Mouse (Mus musculus): ENCODE measurements around the gene Polr3f. TPM values are rescaled to one million over a fixed set of nuclear protein-coding genes. Genes with fewer than 3 reads are reported as not detected.

Gene Polr3f
- total RNA-seq (2021), result 10 to 100 TPM; 22.2 to 22.3 TPM
- long read RNA-seq, experiment 1, full-length matches to known transcripts, result 9 of 11 reads
- long read RNA-seq, experiment 1, partial matches to known transcripts, result 2 of 11 reads
- long read RNA-seq, experiment 1, other reads (novel, unspliced or antisense), result 0 of 11 reads
- long read RNA-seq, experiment 2, full-length matches to known transcripts, result 1 of 1 reads
- long read RNA-seq, experiment 2, partial matches to known transcripts, result 0 of 1 reads
- long read RNA-seq, experiment 2, other reads (novel, unspliced or antisense), result 0 of 1 reads

GRCm38 (mm10) chr2:144526981-144527820 lies at the start of gene Polr3f, which contains the start of gene Dzank1:
Polr3f (plus strand) TSS chr2:144527718.
Dzank1 (minus strand) TSS chr2:144527414.
- DNase-seq, result peak; percentile 97 to 98

GRCm38 (mm10) chr2:144479421-144479820 lies 48.1 kb upstream of the Polr3f start:
- DNase-seq, result no peak

GRCm38 (mm10) chr2:144484084-144484483 lies 43.4 kb upstream of the Polr3f start:
- no peak for DNase-seq

- no peak for DNase-seq
Observed at GRCm38 (mm10) chr2:144485439-144485838, 42.1 kb upstream of the Polr3f start.

GRCm38 (mm10) chr2:144487476-144487875 lies 40.0 kb upstream of the Polr3f start:
- no peak for DNase-seq

GRCm38 (mm10) chr2:144489342-144489741 lies 38.2 kb upstream of the Polr3f start:
- DNase-seq, result no peak

GRCm38 (mm10) chr2:144502134-144502533 lies 25.4 kb upstream of the Polr3f start:
- DNase-seq, result peak; percentile 39 to 45

GRCm38 (mm10) chr2:144514619-144515018 lies 12.9 kb upstream of the Polr3f start:
- no peak for DNase-seq

- no peak for DNase-seq
Observed at GRCm38 (mm10) chr2:144519772-144520171, 7.7 kb upstream of the Polr3f start.

- no peak for DNase-seq
Observed at GRCm38 (mm10) chr2:144525856-144526255, 1.7 kb upstream of the Polr3f start.

- no peak for DNase-seq
Observed at GRCm38 (mm10) chr2:144527821-144528174, 280 bp downstream of the Polr3f start.

GRCm38 (mm10) chr2:144537123-144537522 lies 9.6 kb downstream of the Polr3f start:
- no peak for DNase-seq

GRCm38 (mm10) chr2:144541246-144541645 lies 13.7 kb downstream of the Polr3f start:
- DNase-seq, result no peak

- peak in 1 of 2 experiments; percentile 31 for DNase-seq
Observed at GRCm38 (mm10) chr2:144543670-144544069, 16.2 kb downstream of the Polr3f start.

- peak; percentile 18 to 45 for DNase-seq
Observed at GRCm38 (mm10) chr2:144544630-144545029, 17.1 kb downstream of the Polr3f start.

GRCm38 (mm10) chr2:144545061-144545460 lies 17.5 kb downstream of the Polr3f start:
- no peak for DNase-seq

- DNase-seq, result peak; percentile 13 to 34
Observed at GRCm38 (mm10) chr2:144545481-144545880, 18.0 kb downstream of the Polr3f start.

- no peak for DNase-seq
Observed at GRCm38 (mm10) chr2:144547559-144547958, 20.0 kb downstream of the Polr3f start.

- peak; percentile 68 to 69 for DNase-seq
Observed at GRCm38 (mm10) chr2:144550529-144550928, 23.0 kb downstream of the Polr3f start, which contains the start of gene Rbbp9. Rbbp9 (minus strand) TSS chr2:144550869.

- DNase-seq, result no peak
Observed at GRCm38 (mm10) chr2:144553905-144554304, 26.4 kb downstream of the Polr3f start.

- peak in 1 of 2 experiments; percentile 4 for DNase-seq
Observed at GRCm38 (mm10) chr2:144555286-144555819, 27.8 kb downstream of the Polr3f start.

GRCm38 (mm10) chr2:144555820-144556552 lies 28.5 kb downstream of the Polr3f start, which contains the start of gene Sec23b:
Sec23b (plus strand) TSS chr2:144556229.
- peak; percentile 96 to 97 for DNase-seq
